Mouse (Mus musculus) liver, postnatal 0 days (tissue): ENCODE measurements around the gene Lamtor2. TPM values are rescaled to one million over a fixed set of nuclear protein-coding genes. Genes with fewer than 3 reads are reported as not detected.
A peak's percentile ranks its signal among the peaks of the same experiment; 100 is the strongest.

Experiments used
- ATAC-seq: fragments of 200-750 bp; cut with Nextera tagmentation; 2 replicates; pipeline ENCODE4 v1.8.0; 2017; ENCODE audit warnings: mild to moderate bottlenecking, moderate library complexity
- DNase-seq: peaks from one replicate; pipeline ENCODE4 v3.0.0-alpha.2; 2016
- H3K27ac ChIP-seq: fragments of 300-500 bp; sonication (generic); 2 replicates; pipeline ENCODE4 v1.5.1; 2014; ENCODE audit warnings: antibody characterized with exemption, moderate library complexity, mild to moderate bottlenecking, low read depth
- H3K27me3 ChIP-seq: fragments of 300-500 bp; sonication (generic); 2 replicates; pipeline ENCODE4 v1.6.1; 2014; ENCODE audit warnings: low read length, control low read depth, mixed read lengths; ENCODE audit not compliant: insufficient read depth
- H3K36me3 ChIP-seq: fragments of 300-500 bp; sonication (generic); replicated peaks from 2 replicates; pipeline ENCODE4 v1.6.1; 2014; ENCODE audit warnings: mild to moderate bottlenecking, control low read depth, low read length, moderate library complexity, mixed read lengths; ENCODE audit not compliant: insufficient read depth
- H3K4me1 ChIP-seq: fragments of 300-500 bp; sonication (generic); 2 replicates; pipeline ENCODE4 v1.6.1; 2014; ENCODE audit warnings: antibody characterized with exemption, mild to moderate bottlenecking, control low read depth; ENCODE audit not compliant: insufficient read depth
- H3K4me2 ChIP-seq: fragments of 300-500 bp; sonication (generic); 2 replicates; pipeline ENCODE4 v1.6.1; 2014; ENCODE audit warnings: low read depth, mild to moderate bottlenecking, low read length, moderate library complexity, mixed read lengths
- H3K4me3 ChIP-seq: fragments of 300-500 bp; sonication (generic); 2 replicates; pipeline ENCODE4 v1.5.1; 2014; ENCODE audit warnings: low read depth, low read length
- H3K9ac ChIP-seq: fragments of 300-500 bp; sonication (generic); replicated peaks from 2 replicates; pipeline ENCODE4 v1.6.1; 2014; ENCODE audit warnings: mild to moderate bottlenecking, moderate library complexity
- H3K9me3 ChIP-seq: fragments of 300-500 bp; sonication (generic); 2 replicates; pipeline ENCODE4 v1.6.1; 2016; ENCODE audit warnings: mild to moderate bottlenecking, control low read depth, low read length, mixed read lengths
- CTCF ChIP-seq: sonication (generic); IDR thresholded peaks from 2 replicates; pipeline ENCODE4 v1.5.1; 2016; ENCODE audit warnings: antibody characterized with exemption, low read depth
- EP300 ChIP-seq: IDR thresholded peaks from 2 replicates; pipeline ENCODE4 v1.6.1; 2016; ENCODE audit warnings: antibody characterized with exemption, low read depth, mild to moderate bottlenecking
- WGBS: fragments of 180-500 bp; shearing (Covaris S2); extraction: QIAGEN DNeasy Blood & Tissue Kit; methylation state at CpG from one replicate; pipeline ENCODE4 v1.1.7; 2014; ENCODE audit not compliant: insufficient replicate concordance; 5-methylcytosine and 5-hydroxymethylcytosine counted together
- polyA plus RNA-seq: library from polyadenylated mRNA; unstranded; fragments of >200 nt; fragmentation: Nextera tagmentation; extraction: Ambion mirVana; gene quantifications from 2 replicates; pipeline ENCODE4 v1.2.1, GENCODE M21; 2015

Gene Lamtor2
- polyA plus RNA-seq, 1 experiment from 2014 or later, result 104 TPM

DNA sequence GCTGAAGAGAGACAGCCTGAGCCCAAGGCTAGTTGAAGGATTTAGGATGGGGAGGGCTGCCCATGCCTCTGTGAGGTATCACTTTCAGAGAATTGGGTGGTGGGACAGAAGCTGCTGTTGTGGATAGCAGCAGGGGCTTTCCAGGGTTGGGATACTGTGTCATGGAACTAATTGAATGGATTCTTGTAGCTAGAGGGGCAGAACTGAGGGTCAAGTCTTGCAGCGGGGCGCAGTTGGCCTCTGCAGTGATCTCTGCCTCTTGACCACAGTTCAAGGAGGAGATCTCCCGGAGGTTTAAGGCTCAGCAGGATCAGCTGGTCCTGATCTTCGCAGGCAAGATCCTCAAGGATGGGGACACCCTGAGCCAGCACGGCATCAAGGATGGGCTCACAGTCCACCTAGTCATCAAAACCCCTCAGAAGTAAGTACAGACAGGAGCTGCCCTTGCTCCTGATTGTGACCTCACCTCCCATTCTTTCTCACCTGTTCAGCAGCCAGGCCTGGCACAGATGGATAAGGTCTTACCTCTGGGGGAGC lies 2.3 kb upstream of the Lamtor2 start:
- no peak overlapping the region for H3K4me2 ChIP-seq
- no peak for TF ChIP-seq CTCF
- TF ChIP-seq EP300, result no peak

DNA sequence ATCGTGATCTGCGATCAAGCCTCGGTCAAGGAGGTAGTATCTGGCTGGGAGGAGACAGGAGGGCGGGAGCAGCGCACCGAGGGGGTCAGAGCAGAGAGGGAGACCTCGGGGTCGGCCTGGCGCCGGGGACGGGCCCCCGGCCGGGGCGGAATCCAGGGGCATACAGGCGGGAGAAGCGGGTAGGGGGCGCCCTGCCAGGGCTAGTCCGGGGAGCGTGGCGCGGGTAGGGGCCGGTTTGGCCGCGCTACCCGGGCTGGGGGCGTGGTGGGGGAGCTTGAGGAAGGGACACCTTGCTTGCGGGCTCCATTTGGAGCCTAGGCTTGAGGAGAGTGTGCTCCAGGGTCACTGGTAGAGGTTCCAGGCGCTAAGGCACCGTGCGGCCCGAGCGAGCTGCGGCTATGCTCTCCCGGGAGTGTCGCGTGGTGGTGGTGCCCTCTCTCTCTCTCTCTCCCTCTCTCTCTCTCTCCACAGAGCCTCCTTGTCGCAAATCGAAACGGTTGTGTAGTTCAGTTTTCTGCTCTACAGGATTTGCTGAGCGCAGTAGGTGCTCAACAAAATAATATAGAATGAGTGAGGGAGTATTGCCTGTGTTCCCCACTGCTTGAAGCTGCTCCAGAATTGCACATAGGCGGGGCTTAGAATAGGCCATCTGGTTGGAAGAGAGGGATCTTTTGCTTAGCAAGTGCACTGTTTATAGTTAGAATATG lies 1.2 kb upstream of the Lamtor2 start:
- DNase-seq (no peak), ATAC-seq (peak; percentile 7)
- Histone ChIP-seq H3K36me3 (peaks cover 22% of the 10 kb centered on the region), H3K4me2 (peak overlapping the region; percentile 98), H3K4me1 (peaks cover 19% of the 10 kb centered on the region), H3K9ac (peak overlapping the region; percentile 92), H3K27me3 (no peaks in the 10 kb centered on the region), H3K4me3 (peak overlapping the region; percentile 84), H3K27ac (peak overlapping the region; percentile 98), H3K9me3 (no peaks in the 10 kb centered on the region)
- WGBS, result under 1% methylated on average over 37 of the region's 41 CpGs
- peak; percentile 41; the same call in 1 of the 2 replicates for TF ChIP-seq CTCF
- no peak for TF ChIP-seq EP300

More for the DNA sequence above, 2.3 kb upstream of the Lamtor2 start:
- Histone ChIP-seq H3K9me3 (no peaks in the 10 kb centered on the region), H3K27ac (no peak overlapping the region), H3K27me3 (no peaks in the 10 kb centered on the region), H3K9ac (peak overlapping the region; percentile 92), H3K36me3 (peaks cover 32% of the 10 kb centered on the region), H3K4me1 (peaks cover 19% of the 10 kb centered on the region), H3K4me3 (no peak overlapping the region)
- no peak for ATAC-seq
- no peak for DNase-seq
- WGBS, result 95% methylated on average over 5 of the region's 5 CpGs

DNA sequence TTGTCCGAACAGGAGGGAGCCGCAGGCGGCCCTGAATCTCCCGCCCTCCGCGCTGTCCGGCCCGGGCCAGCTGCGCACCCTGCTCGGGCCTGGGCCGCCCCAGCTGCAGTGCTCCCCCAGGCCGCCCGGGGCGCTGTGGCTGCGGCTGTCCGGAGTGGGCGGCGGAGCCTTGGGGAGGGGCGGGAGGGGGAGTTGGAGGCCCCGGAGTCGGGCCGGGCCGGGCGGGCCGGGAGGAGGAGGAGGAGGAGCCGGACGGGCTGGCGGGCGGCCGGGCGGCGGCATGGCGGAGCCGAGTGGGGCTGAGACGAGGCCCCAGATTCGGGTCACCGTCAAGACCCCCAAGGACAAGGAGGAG lies 628 bp upstream of the Lamtor2 start, which contains the start of gene Ubqln4:
TSS of gene Ubqln4 (plus strand) at position 234 of the 355 bp plus-strand sequence.
- Histone ChIP-seq H3K27me3 (no peaks in the 10 kb centered on the region), H3K27ac (peak within 1 kb of the TSS; percentile 98), H3K4me1 (peaks cover 19% of the 10 kb centered on the region), H3K36me3 (peaks cover 22% of the 10 kb centered on the region), H3K9me3 (no peaks in the 10 kb centered on the region), H3K4me2 (peak within 1 kb of the TSS; percentile 98), H3K4me3 (peak within 1 kb of the TSS; percentile 84), H3K9ac (peak within 1 kb of the TSS; percentile 92)
- TF ChIP-seq EP300 (no peak), CTCF (peak; percentile 76)
- 2% methylated on average over 31 of the region's 37 CpGs for WGBS
- DNase-seq (peak; percentile 94), ATAC-seq (peak; percentile 85)

DNA sequence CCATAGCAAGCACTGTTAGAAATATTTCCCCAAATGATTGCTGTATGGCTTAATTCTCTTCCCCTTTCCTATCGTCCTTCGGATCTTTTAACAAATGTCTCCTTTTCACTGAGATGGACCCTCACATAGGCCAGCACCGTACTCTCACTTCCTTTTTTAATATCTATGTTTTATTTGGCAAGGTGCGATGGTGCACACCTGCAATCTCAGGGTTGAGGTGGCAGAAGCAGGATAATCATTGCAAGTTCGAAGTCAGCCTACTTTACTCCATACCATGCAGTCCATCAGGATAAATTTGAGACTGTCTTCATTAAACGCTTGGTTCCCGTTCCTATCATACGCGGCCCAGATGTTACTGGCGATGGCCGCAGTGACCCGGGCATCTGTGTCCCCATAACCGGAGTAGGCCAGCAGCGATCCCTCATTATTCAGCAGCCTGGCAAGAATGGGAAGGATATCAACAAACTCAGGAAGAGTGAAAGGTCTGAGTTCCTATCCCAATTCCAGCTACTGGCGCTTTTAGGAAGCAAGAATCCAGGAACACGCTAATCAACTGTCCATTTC lies 710 bp downstream of the Lamtor2 start:
- Histone ChIP-seq H3K27me3 (no peaks in the 10 kb centered on the region), H3K4me1 (peaks cover 19% of the 10 kb centered on the region), H3K4me3 (peak overlapping the region; percentile 84), H3K36me3 (peaks cover 12% of the 10 kb centered on the region), H3K4me2 (peak overlapping the region; percentile 98), H3K27ac (peak overlapping the region; percentile 98), H3K9ac (peak overlapping the region; percentile 92), H3K9me3 (no peaks in the 10 kb centered on the region)
- WGBS, result 7% methylated on average over 16 of the region's 16 CpGs
- TF ChIP-seq EP300, result no peak
- TF ChIP-seq CTCF, result no peak
- DNase-seq, result no peak
- no peak for ATAC-seq

DNA sequence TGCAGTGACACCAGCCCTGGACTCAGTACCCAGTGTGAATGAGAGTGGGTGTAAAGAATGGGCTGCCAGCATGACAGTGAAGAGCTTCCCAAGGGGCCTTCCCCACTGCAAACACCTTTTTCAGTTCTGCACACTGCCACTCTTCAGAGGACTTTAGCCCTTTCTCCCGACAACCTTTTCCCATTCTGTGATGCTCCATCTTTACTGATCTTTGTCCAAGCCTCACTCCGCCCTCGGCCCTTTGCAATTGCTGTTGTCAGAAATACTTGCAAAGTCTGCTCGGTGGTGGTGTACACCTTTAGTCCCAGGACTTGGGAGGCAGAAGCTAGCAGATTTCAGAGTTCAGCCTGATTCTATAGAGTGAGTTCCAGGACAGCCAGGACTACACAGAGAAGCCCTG lies 1.3 kb downstream of the Lamtor2 start:
- peaks cover 7% of the 10 kb centered on the region for H3K36me3 ChIP-seq
- ATAC-seq, result no peak
- peak overlapping the region; percentile 92; the same call in 1 of the 2 replicates for H3K9ac ChIP-seq
- H3K4me1 ChIP-seq, result peaks cover 19% of the 10 kb centered on the region
- no peaks in the 10 kb centered on the region for H3K27me3 ChIP-seq
- peak overlapping the region; percentile 98 for H3K27ac ChIP-seq
- TF ChIP-seq EP300, result no peak
- TF ChIP-seq CTCF, result no peak
- DNase-seq, result no peak
- peak overlapping the region; percentile 98 for H3K4me2 ChIP-seq
- 51% methylated on average over 4 of the region's 4 CpGs for WGBS
- H3K4me3 ChIP-seq, result peak overlapping the region; percentile 84
- no peaks in the 10 kb centered on the region for H3K9me3 ChIP-seq

DNA sequence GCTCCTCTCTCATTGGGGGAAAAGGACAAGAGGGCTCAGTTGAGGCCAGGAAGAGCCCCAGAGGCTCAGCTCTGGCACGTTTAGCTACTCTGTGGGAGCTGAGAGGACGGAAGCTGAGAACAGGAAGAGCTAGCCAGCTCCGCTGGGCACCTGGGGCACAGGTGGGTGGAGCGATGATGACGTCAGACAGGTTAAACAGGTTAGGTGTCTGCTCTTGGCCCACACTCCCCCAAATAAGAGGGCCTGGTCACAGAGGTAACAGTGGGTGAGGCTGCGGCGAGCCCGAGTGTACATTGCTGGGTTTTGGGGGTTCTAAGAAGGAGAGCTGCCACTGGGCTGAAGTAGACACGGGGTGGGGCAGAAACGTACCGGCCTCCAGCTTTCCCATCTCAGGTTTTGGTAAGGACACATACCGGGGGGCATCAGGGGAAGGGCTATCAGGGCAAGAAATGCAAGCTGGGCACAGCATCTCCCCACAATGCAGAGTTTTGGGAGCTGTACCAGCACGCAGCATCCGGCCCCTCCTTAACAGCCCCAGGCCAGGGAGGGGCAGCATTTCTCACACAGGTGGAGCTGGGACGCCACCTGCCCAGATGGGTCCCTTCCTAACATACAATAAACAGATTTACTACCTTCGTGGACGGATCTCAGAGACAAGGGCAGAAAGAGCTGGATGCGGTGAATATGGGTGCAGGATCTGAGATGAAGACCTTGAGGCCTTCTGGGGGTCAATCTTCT lies 4.5 kb downstream of the Lamtor2 start, which contains the start of gene Rab25:
TSS of gene Rab25 (minus strand) at position 121 of the 738 bp plus-strand sequence.
- Histone ChIP-seq H3K27me3 (no peaks in the 10 kb centered on the region), H3K9ac (no peak within 1 kb of the TSS), H3K4me2 (no peak within 1 kb of the TSS), H3K27ac (no peak within 1 kb of the TSS), H3K36me3 (no peaks in the 10 kb centered on the region), H3K9me3 (no peaks in the 10 kb centered on the region), H3K4me3 (no peak within 1 kb of the TSS), H3K4me1 (peaks cover 15% of the 10 kb centered on the region)
- 75% methylated on average over 18 of the region's 18 CpGs for WGBS
- TF ChIP-seq EP300 (no peak), CTCF (no peak)
- ATAC-seq (no peak), DNase-seq (no peak)
